Mouse (Mus musculus) granulocyte monocyte progenitor cell, adult 5-6 weeks (primary cell): ENCODE measurements around the gene Pold4. TPM values are rescaled to one million over a fixed set of nuclear protein-coding genes. Genes with fewer than 3 reads are reported as not detected.

Source experiments
- ATAC-seq: replicated peaks from 2 replicates; pipeline ENCODE4 v1.8.0; 2016; ENCODE audit warnings: mild to moderate bottlenecking, moderate TSS enrichment, inconsistent platforms; ENCODE audit not compliant: poor library complexity, severe bottlenecking
- total RNA-seq, 2 experiments: library from RNA; stranded (forward) in 1 of 2; stranded (reverse) in 1 of 2; fragments of 200-712, 200-1000 nt in 1 of 2; fragments of >200 nt in 1 of 2; fragmentation: Nextera tagmentation in 1 of 2; gene quantifications; 2 replicates each; pipeline ENCODE4 v1.2.3; 2014 to 2017

Gene Pold4
- total RNA-seq, 2 experiments from 2014 or later: 69.5 to 117 TPM

DNA sequence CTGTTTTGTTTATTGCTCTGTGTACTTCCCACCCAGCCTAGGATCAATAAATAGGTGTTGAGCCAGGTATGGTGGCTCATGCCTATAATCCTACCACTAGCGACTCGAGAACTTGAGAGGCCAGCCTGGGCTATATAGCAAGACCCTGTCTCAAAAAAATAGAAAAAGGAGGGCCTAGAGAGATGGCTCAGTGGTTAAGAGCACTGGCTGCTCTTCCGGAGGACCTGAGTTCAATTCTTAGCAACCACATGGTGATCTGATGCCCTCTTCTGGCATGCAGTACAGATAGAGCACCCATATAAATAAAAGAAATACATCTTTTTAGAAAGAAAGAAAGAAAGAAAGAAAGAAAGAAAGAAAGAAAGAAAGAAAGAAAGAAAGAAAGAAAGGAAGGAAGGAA lies 28.6 kb upstream of the Pold4 start:
- ATAC-seq: no peak

DNA sequence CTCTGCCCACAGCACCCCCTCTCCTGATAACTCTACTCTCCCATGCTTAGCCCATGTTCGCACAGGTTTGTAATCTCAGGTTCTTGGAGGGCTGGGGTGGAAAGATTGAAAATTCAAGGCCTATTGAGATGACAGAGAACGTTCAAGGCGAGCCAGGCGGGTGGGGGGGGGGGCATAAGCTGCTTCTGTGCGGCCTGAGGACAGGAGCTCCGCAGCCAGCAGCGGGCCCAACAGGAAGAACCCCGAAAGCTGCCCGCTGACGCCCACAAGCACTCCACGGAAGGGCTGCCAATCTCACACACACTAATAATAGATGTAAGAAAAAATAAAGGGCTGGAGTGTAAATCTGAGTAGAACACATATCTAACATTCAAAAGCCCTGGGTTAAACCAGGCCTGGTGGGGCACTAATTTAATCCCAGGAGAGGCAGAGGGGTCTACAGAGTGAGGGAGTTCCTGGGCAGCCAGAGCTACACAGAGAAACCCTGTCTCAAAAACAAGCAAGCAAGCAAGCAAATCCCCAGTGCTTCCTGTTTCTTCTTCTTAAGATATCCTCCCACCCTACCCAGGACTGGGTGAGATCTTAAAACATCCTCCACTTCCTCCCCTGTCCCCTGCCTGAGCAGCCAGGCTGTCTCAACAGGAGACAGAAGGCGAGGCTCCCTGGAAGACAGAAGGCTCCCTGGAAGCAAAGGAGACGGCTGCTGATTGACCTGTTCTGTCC lies 27.9 kb upstream of the Pold4 start:
- peak; percentile 40 for ATAC-seq

DNA sequence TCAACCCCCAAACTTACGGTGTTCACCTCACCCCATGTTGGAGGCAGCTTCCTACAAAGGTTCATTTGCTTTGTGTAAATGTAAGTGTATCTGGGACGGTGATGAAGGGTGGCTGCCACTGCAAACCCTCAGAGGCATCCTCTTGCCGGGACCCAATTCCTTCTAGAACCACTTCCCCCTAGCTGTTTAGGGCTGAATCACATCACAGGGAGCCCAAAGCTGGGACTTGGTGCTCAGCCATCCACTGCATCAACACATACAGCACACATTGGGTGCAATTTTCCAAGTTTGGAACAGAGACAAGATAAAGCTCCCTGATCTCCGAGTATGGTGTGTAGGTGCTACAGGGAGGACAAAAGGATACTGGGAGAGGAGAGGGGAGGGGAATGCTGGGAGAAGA lies 26.8 kb upstream of the Pold4 start:
- no peak for ATAC-seq

DNA sequence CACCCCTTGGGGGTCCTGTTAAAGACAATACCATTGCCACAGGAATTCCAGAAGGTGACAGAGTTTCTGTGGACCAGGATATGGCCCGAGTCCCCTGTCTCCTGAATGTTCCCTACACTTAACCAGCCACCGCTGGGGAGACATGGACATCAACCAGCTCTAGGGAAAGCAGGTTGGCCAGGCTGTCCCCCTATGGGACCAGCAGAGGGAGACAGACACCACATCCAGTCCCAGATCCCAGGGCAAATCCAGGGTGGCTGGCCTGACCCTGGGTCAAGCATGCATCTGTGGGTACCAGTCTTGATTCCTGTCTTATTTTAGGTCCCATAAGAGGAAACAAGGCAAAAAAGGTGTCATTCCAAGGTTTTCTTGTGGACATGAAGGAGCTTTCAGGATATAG lies 24.7 kb upstream of the Pold4 start:
- peak; percentile 73 for ATAC-seq

- ATAC-seq: no peak
These were observed 23.1 kb upstream of the Pold4 start for GRCm38 (mm10) chr19:4208563-4208962.

DNA sequence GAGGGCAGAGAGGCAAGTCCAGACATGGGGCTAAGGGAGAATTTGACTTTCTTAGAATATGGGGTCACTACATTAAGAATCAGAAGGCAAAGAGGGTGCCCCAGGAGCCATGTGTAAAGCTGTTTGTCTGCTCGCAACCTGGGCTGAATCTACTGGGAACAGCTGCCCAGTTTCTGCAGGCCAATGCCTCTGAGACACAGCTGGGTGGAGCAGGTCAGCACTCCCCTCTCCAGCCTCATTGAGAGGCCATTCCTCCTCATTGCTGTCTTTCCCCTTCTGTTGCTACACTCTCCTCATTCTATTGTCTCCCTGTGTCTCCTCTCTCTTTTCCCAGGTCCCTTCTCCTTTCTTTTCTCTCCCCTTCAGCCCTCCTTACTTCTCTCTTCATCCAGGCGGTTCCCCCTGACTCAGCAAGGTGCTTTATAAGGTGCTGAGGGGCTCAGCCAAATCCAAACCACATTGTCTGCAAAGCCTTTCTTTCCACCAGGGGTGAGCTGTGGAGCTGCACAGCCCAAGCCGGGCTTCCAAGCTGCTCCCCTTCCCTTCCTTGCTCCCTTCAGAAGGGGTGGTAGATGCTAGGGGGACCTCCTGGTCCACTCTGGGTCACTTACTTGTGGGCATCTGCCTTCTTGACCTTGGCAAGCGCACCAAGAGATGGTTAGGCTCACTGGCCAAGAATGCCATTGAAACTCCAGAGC lies 19.7 kb upstream of the Pold4 start:
- ATAC-seq: no peak

- peak; percentile 65 for ATAC-seq
These were observed 18.1 kb upstream of the Pold4 start for GRCm38 (mm10) chr19:4213524-4213974.

- peak; percentile 21; the same call in 1 of the 2 replicates for ATAC-seq
These were observed 17.5 kb upstream of the Pold4 start, which contains the start of the genes Clcf1 and AC109138.7 for GRCm38 (mm10) chr19:4214071-4214770. TSS of gene Clcf1 (plus strand) at chr19:4214238. TSS of gene AC109138.7 (plus strand) at chr19:4214357.

DNA sequence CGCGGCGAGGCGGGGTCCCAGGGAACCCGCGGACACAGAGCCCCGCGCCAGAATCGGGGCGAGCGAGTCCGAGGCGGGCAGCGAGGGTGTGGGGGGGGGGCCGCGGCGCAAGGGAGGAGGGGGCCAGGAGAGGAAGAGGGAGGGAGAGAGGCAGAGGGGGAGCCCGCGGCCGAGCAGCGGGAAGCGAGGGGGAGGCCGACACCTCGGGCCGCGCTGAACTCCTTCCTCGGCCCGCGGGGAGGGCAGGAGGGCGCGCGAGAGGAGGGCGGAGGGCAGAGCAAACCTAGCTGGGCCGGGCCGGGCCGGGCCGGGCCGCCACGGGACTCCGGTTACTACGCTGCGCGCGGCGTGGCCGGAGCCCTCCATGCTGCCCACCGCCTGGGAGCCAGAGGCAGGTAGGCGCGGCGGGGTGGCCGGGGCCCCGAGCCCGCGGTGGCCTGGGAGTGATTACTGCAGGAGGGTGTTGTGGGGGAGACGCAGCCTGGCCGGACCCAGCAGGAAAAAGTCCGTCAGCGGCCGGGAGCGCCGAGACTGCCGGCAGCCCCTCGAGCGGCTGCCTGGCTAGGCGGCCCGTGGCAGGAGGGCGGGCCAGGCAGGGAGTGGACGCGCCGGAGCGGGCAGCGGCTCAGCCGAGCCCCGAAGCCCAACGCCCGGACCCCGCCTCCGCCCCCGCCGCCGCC lies 16.8 kb upstream of the Pold4 start:
- 0 out of 2 replicates have a peak, but pooled peaks have one; percentile 9 for ATAC-seq

GRCm38 (mm10) chr19:4215451-4215840 lies 16.3 kb upstream of the Pold4 start:
- ATAC-seq: no peak

DNA sequence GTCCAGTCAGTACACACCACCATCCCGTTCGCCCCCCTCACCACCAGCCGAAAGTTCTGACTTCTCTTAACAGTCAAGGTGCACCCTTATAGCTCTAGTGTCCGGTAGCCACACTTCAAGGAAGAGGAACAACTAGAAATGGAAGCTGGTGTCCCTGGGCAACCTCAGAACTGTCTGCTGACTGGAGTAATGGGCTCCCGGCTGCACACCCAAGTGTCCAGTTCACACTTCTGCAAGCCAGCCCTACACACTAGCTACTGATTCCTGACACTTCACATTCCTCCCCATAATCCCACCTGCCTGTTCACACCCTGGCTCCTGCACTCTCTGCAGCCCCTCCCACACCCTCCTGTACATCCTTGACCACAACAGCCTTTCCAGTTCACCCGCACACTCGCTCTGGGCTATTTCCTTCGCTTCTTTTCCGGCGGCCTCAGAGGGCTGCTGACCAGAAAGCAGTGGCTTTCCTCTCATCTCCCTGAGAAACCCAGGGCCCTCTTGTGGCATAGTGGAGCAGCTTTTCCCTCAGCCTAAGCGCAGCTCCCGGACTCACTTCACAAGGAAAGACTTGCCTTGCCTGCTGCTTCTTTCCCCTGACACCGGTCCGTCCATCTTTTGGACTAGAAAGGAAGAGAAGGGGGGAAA lies 15.5 kb upstream of the Pold4 start:
- peak; percentile 16; the same call in 1 of the 2 replicates for ATAC-seq

- no peak for ATAC-seq
These were observed 14.6 kb upstream of the Pold4 start for GRCm38 (mm10) chr19:4217140-4217539.

DNA sequence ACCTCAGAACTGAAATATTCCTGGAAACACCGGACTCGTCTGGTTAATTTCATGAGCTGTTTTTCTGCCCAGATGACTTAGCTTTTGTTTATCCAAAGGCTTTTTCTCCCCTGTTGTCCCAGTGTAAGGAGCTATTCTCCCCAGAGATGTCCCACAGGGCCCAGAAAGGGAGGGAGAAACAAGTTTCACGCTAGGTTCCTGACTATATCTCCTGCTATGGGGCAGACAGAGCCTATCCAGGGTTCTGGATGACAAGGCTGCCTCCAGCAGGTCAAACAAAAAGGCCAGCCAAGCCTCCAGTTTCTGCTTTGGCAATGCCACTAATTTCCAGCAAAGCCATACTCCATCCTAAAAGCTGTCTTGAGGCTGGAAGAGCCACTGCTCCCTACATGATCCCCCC lies 13.8 kb upstream of the Pold4 start:
- ATAC-seq: no peak

DNA sequence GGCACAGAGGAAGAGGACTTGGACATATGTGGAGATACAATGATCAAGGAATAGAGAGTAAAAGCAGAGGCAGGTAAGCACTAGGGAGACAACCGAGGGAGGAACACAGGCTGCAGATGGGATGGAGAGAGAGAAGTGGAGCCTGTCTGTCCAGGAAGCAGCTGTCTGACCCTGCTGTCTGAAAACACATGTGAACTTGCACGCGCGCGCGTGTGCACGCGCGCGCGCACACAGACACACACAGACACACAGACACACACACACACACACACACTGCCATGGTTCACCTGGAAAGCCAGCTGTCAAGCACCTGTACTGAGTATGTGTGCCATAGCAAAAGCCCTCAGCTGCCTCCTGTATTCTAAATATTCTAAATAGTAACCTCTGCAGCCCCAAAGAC lies 13.4 kb upstream of the Pold4 start:
- ATAC-seq: no peak

- ATAC-seq: no peak
These were observed 12.9 kb upstream of the Pold4 start for GRCm38 (mm10) chr19:4218784-4219183.

- ATAC-seq: no peak
These were observed 11.8 kb upstream of the Pold4 start for GRCm38 (mm10) chr19:4219943-4220342.

GRCm38 (mm10) chr19:4220416-4220815 lies 11.3 kb upstream of the Pold4 start:
- no peak for ATAC-seq

DNA sequence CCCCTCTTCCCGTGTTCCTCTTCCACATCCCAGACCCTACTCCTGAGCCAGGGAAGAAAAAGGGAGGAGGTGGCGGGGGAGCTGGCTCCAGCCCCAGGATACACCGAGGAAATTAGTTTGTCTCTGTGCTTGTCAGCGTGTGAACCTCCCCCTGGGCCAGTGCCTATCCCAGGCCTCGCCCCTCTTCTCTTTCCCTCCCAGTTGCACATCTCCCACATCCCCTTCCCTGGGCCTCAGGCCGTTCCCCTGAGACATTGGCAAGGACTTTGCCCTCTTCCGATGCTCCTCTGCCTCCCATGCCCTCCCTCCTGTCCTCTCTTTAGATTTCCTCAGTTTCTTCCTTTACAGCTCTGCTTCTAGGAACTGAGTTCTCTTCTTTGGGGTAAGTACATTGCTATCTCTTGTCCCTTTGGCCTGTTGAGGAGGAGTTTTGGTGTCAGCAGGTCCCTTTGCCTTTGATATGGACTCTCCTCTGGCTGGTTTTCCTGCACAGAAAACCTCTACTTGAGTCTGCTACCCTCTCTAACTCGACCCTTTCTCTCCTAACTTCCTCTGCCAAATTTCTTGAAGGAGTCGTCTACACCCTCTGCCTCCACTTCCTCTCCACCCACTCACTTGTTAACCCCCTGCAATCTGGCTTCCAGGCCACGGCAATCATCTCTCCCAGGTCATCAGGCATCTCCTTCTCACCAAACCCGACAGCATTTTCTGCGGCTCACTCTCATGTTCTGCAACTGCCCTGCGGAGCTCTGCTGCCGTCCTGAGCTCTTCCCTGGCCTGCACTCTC lies 10.5 kb upstream of the Pold4 start:
- ATAC-seq: 0 out of 2 replicates have a peak, but pooled peaks have one; percentile 23

GRCm38 (mm10) chr19:4222165-4222564 lies 9.5 kb upstream of the Pold4 start:
- ATAC-seq: peak; percentile 63
